Mouse (Mus musculus) duodenum, adult 2 months (tissue): ENCODE data around the gene Mast3. TPM values are rescaled to one million over a fixed set of nuclear protein-coding genes. Genes with fewer than 3 reads are reported as not detected.

ENCODE experiments used
- polyA plus RNA-seq: library from polyadenylated mRNA; depleted of rRNA; stranded (reverse); fragments of >200 nt; gene quantifications from 2 replicates; pipeline ENCODE4 v1.2.3, GENCODE M21; 2012; ENCODE audit warnings: low replicate concordance; rRNA removed

The Mast3 gene
- 54.1 and 62.5 TPM in 2 replicates for polyA plus RNA-seq

GRCm38 (mm10) chr8:70804481-70805206 lies at the start of gene Mast3:
Mast3 (minus strand) TSS chr8:70805054.

GRCm38 (mm10) chr8:70839408-70840351 lies 34.8 kb upstream of the Mast3 start, which contains the start of gene Arrdc2:
Arrdc2 (minus strand) TSS chr8:70839720.

GRCm38 (mm10) chr8:70808239-70808638 lies 3.4 kb upstream of the Mast3 start, which contains the start of gene Il12rb1:
Il12rb1 (plus strand) TSS chr8:70808449.

GRCm38 (mm10) chr8:70776496-70777444 lies 28.1 kb downstream of the Mast3 start, which contains the start of gene Pik3r2:
Pik3r2 (minus strand) TSS chr8:70776713.

GRCm38 (mm10) chr8:70760775-70761406 lies 44.0 kb downstream of the Mast3 start, which contains the start of gene Mpv17l2:
Mpv17l2 (minus strand) TSS chr8:70760946.

GRCm38 (mm10) chr8:70754043-70754870 lies 50.6 kb downstream of the Mast3 start, which contains the start of gene Rab3a:
Rab3a (plus strand) TSS chr8:70754679.

Other genes starting within 250 kb of the Mast3 start
- gene Isyna1, start 210.7 kb downstream of the Mast3 start, polyA plus RNA-seq = 89.0 and 112 TPM in 2 replicates
- gene Ssbp4, start 196.2 kb downstream of the Mast3 start, polyA plus RNA-seq = 192 and 205 TPM in 2 replicates
- 5.9 and 12.7 TPM in 2 replicates for gene Lrrc25, start 188.9 kb downstream of the Mast3 start, polyA plus RNA-seq
- gene Gdf15, start 172.6 kb downstream of the Mast3 start, polyA plus RNA-seq = 7.2 and 7.6 TPM in 2 replicates
- 53.9 and 98.0 TPM in 2 replicates for gene Pgpep1, start 144.7 kb downstream of the Mast3 start, polyA plus RNA-seq
- 82.4 and 136 TPM in 2 replicates for gene Lsm4, start 131.8 kb downstream of the Mast3 start, polyA plus RNA-seq
- 654 and 1,953 TPM in 2 replicates for gene Jund, start 106.1 kb downstream of the Mast3 start, polyA plus RNA-seq
- gene Iqcn, start 101.6 kb downstream of the Mast3 start, polyA plus RNA-seq = 0.01 and 0.06 TPM in 2 replicates
- gene Gm3336, start 86.5 kb downstream of the Mast3 start, polyA plus RNA-seq = 39.9 and 50.2 TPM in 2 replicates
- gene Pde4c, start 81.3 kb downstream of the Mast3 start, polyA plus RNA-seq = 5.2 and 15.1 TPM in 2 replicates
- gene Rab3a, start 50.4 kb downstream of the Mast3 start, polyA plus RNA-seq = 30.3 and 33.5 TPM in 2 replicates
- 107 and 299 TPM in 2 replicates for gene Mpv17l2, start 44.1 kb downstream of the Mast3 start, polyA plus RNA-seq
- 233 and 412 TPM in 2 replicates for gene Pik3r2, start 28.3 kb downstream of the Mast3 start, polyA plus RNA-seq
- gene Il12rb1, start 3.4 kb upstream of the Mast3 start, polyA plus RNA-seq = 1.4 and 4.2 TPM in 2 replicates
- gene Arrdc2, start 34.7 kb upstream of the Mast3 start, polyA plus RNA-seq = 38.6 and 40.6 TPM in 2 replicates
- gene Kcnn1, start 58.2 kb upstream of the Mast3 start, polyA plus RNA-seq = 0.66 and 1.3 TPM in 2 replicates
- 49.4 and 62.1 TPM in 2 replicates for gene Ccdc124, start 68.9 kb upstream of the Mast3 start, polyA plus RNA-seq
- gene Slc5a5, start 87.7 kb upstream of the Mast3 start, polyA plus RNA-seq = 0.33 and 12.5 TPM in 2 replicates
- gene Rpl18a, start 92.4 kb upstream of the Mast3 start, polyA plus RNA-seq = 4,446 and 4,916 TPM in 2 replicates
- gene Map1s, start 100.9 kb upstream of the Mast3 start, polyA plus RNA-seq = 22.3 and 22.6 TPM in 2 replicates